Mouse (Mus musculus) heart, embryonic 14.5 days (tissue): ENCODE data around the gene Erf. TPM values are rescaled to one million over a fixed set of nuclear protein-coding genes. Genes with fewer than 3 reads are reported as not detected.

Experiments used
- ATAC-seq: fragments of 200-750 bp; cut with Nextera tagmentation; 2 replicates; pipeline ENCODE4 v1.8.0; 2017; ENCODE audit warnings: low read depth, moderate TSS enrichment; ENCODE audit not compliant: insufficient number of reproducible peaks, insufficient read depth, low FRiP score
- H3K27ac ChIP-seq, 2 experiments: fragments of 200-500 bp in 1 of 2; fragments of 300-500 bp in 1 of 2; sonication (generic) in 1 of 2; replicated peaks in 1 of 2; 2 replicates each; pipeline ENCODE4 v1.5.1; 2012 to 2014; ENCODE audit warnings: low read depth in 2 of 2, low read length in 2 of 2, control low read depth in 1 of 2, mild to moderate bottlenecking in 1 of 2, mixed read lengths in 1 of 2; ENCODE audit not compliant: control insufficient read depth in 1 of 2, insufficient read depth in 1 of 2
- H3K27me3 ChIP-seq: fragments of 300-500 bp; sonication (generic); 2 replicates; pipeline ENCODE4 v1.6.1; 2014; ENCODE audit warnings: mild to moderate bottlenecking, low read length, control low read depth; ENCODE audit not compliant: control insufficient read depth, insufficient read depth
- H3K36me3 ChIP-seq: fragments of 300-500 bp; sonication (generic); 2 replicates; pipeline ENCODE4 v1.6.1; 2014; ENCODE audit warnings: mild to moderate bottlenecking, control low read depth, low read length, mixed read lengths; ENCODE audit not compliant: control insufficient read depth, insufficient read depth
- H3K4me1 ChIP-seq, 2 experiments: fragments of 200-500 bp in 1 of 2; fragments of 300-500 bp in 1 of 2; sonication (generic) in 1 of 2; 2 replicates each; pipeline ENCODE4 v1.6.1; 2012 to 2014; ENCODE audit warnings: low read length in 2 of 2, control low read depth in 1 of 2, mixed read lengths in 1 of 2; ENCODE audit not compliant: control insufficient read depth in 2 of 2, insufficient read depth in 2 of 2
- H3K4me2 ChIP-seq: fragments of 300-500 bp; sonication (generic); 2 replicates; pipeline ENCODE4 v1.6.1; 2014; ENCODE audit warnings: mild to moderate bottlenecking, low read length
- H3K4me3 ChIP-seq, 2 experiments: fragments of 200-500 bp in 1 of 2; fragments of 300-500 bp in 1 of 2; sonication (generic) in 1 of 2; 2 replicates each; pipeline ENCODE4 v1.5.1; 2012 to 2014; ENCODE audit warnings: low read length in 2 of 2, mild to moderate bottlenecking in 2 of 2, control low read depth in 1 of 2, low read depth in 1 of 2, moderate library complexity in 1 of 2; ENCODE audit not compliant: control insufficient read depth in 1 of 2, insufficient read depth in 1 of 2
- H3K9ac ChIP-seq: fragments of 300-500 bp; sonication (generic); 2 replicates; pipeline ENCODE4 v1.6.1; 2014; ENCODE audit warnings: mild to moderate bottlenecking, low read length
- H3K9me3 ChIP-seq: fragments of 300-500 bp; sonication (generic); 2 replicates; pipeline ENCODE4 v1.6.1; 2016; ENCODE audit warnings: low read length, control low read depth; ENCODE audit not compliant: control insufficient read depth
- WGBS: fragments of 180-500 bp; shearing (Covaris S2); extraction: QIAGEN DNeasy Blood & Tissue Kit; methylation state at CpG from one replicate; pipeline ENCODE4 v1.1.7; 2014; 5-methylcytosine and 5-hydroxymethylcytosine counted together
- polyA plus RNA-seq: library from polyadenylated mRNA; unstranded; fragments of >200 nt; fragmentation: Nextera tagmentation; extraction: Ambion mirVana; gene quantifications from 2 replicates; pipeline ENCODE4 v1.2.1, GENCODE M21; 2014

Gene Erf
- polyA plus RNA-seq, 1 experiment from 2014 or later: 17.4 TPM

DNA sequence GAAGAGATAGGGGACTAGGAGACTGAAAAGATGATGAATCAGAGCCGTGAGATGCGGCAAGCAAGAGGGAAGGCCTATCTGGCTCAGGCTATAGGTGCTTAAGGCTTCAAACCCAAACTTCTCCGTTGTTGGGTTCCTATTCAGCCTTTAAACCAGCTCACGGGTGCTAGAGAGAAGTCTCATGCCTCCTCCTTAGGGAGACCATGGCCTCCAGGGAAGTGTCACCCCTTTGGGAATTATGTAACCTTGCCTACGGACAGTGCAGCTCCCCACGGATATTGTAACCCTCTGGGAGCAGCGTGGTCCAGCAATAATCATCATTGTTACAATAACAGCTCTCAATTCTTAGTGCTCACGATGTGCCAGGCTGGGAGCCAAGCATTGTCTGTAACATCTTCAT lies 1.3 kb upstream of the Erf start:
- no peaks in the 10 kb centered on the region for H3K27me3 ChIP-seq
- peak overlapping the region; percentile 43 to 100 for H3K4me3 ChIP-seq
- no peaks in the 10 kb centered on the region for H3K9me3 ChIP-seq
- H3K27ac ChIP-seq: peak overlapping the region; percentile 82 to 98
- H3K36me3 ChIP-seq: peaks cover 3% of the 10 kb centered on the region; the same call in 1 of the 2 replicates
- H3K9ac ChIP-seq: peak overlapping the region; percentile 99
- no peak for ATAC-seq
- peak overlapping the region; percentile 97 for H3K4me2 ChIP-seq
- WGBS: 27% methylated on average over 8 of the region's 8 CpGs
- H3K4me1 ChIP-seq: peaks cover 11 to 22% of the 10 kb centered on the region in 2 experiments

DNA sequence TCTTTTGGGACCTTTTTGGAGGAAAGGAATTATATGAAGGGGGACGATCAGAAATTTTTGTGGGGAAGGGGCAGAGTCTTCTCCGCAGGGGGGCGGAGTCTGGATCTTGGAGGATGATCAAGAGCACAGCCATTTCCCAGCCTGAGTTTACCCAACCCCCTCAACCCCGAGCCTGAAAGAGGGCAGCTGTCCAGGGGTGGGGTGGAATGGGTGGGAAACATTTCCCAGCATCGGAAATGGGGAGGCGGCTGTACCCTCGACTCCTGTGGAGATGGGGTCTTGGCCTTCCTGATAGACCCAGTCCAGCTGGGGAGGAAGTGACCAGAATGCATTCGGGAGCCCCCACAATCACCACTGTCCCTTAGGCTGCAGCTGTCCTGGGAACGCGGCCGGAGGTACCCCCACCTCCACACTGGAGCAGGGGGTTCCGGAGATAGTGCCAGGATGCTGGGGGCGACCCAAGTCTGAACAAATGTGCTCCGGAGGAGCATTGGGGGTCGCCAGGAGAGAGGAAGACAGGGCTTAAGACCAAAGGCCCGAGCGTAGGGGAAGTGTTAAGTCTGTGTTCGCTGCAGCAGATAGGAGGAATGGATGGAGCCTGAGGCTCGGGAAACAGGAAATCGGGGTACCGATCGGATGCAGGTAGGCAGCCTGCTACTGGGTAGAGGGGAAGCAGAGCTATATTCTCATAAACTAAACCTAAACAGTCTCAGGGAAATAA lies 670 bp upstream of the Erf start:
- Histone ChIP-seq H3K9me3 (no peaks in the 10 kb centered on the region), H3K36me3 (peaks cover 3% of the 10 kb centered on the region; the same call in 1 of the 2 replicates), H3K27me3 (no peaks in the 10 kb centered on the region), H3K9ac (peak overlapping the region; percentile 99), H3K27ac (peak overlapping the region; percentile 82 to 98), H3K4me3 (peak overlapping the region; percentile 43 to 100), H3K4me2 (peak overlapping the region; percentile 97), H3K4me1 (peaks cover 17 to 28% of the 10 kb centered on the region in 2 experiments)
- 4% methylated on average over 22 of the region's 22 CpGs for WGBS
- peak; percentile 19; the same call in 1 of the 2 replicates for ATAC-seq

DNA sequence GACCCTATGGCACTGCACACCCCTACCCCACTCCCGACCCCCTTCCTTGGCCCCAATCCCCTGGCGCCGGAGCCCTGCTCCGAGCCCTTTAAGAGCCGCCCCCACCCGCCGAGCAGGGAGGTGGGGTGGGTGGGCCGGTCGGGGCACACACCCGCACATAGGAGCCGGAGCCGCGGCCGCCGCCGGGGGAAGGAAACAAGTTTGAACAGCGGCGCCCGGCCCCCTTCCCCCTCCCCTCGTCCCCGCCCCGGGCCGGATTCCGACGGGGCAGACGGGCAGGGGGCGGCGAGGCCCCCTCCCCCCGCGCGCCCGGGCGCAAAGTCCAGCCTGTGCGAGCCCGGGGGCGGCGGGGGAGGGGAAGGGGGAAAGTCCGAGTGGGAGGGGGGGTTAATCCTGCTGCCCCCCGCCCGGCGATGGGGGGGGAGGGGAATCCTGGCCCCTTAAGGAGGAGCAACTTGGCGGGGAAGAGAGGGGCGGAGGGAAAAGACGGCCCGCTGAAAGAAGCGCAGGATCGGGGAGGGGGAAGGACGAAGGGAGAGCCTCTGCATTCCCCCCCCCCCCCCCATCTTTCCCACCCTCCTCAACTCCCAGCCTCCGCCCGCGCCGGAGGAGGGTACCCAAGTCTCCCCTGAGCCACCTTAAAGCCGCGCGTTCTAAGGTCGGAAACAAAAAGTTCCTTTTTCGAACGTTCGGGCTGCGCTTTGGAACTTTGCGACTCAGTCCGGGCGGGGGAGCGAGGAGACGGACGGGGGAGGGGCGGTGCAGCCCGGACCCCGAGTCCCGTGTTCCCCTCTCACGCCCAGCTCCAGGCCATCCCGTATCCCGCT lies 1.0 kb downstream of the Erf start:
- peak overlapping the region; percentile 99 for H3K9ac ChIP-seq
- peaks cover 19% of the 10 kb centered on the region for H3K36me3 ChIP-seq
- peaks cover 23 to 43% of the 10 kb centered on the region in 2 experiments for H3K4me1 ChIP-seq
- under 1% methylated on average over 37 of the region's 73 CpGs for WGBS
- peak overlapping the region; percentile 97 to 98 for H3K27ac ChIP-seq
- ATAC-seq: peak; percentile 51
- peak overlapping the region; percentile 87 to 100 for H3K4me3 ChIP-seq
- H3K4me2 ChIP-seq: peak overlapping the region; percentile 97
- no peaks in the 10 kb centered on the region for H3K9me3 ChIP-seq
- no peaks in the 10 kb centered on the region for H3K27me3 ChIP-seq

DNA sequence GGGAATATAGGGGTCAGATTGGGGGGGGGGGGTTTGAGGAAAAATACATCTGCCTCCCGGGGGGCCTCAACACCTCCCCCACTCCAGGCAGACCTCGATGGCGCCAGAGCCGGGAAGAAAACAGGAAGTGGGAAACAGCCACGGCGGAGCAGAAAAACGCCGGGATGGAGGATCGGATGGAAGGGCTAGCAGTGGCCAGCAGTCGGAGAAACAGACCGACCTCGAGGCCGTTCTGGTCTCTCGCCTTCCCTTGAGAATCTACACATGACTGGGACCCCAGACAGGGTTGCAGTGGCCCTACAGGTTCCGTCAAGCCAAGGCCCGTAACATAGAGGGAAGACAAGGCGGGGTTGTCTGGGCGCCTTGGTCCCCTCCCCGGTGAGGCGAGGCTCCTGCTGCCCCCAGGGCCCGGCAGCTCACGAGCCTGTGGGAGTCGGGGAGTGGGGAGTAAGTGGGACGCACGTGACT lies 1.7 kb downstream of the Erf start:
- peaks cover 26% of the 10 kb centered on the region for H3K36me3 ChIP-seq
- ATAC-seq: no peak; the same call in 1 of the 2 replicates
- H3K9me3 ChIP-seq: no peaks in the 10 kb centered on the region
- peak overlapping the region; percentile 97 for H3K4me2 ChIP-seq
- no peaks in the 10 kb centered on the region for H3K27me3 ChIP-seq
- 0% methylated on average over 24 of the region's 25 CpGs for WGBS
- H3K4me1 ChIP-seq: peaks cover 23 to 46% of the 10 kb centered on the region in 2 experiments
- peak overlapping the region; percentile 87 to 100 for H3K4me3 ChIP-seq
- H3K9ac ChIP-seq: peak overlapping the region; percentile 99
- peak overlapping the region; percentile 97 to 98 for H3K27ac ChIP-seq

DNA sequence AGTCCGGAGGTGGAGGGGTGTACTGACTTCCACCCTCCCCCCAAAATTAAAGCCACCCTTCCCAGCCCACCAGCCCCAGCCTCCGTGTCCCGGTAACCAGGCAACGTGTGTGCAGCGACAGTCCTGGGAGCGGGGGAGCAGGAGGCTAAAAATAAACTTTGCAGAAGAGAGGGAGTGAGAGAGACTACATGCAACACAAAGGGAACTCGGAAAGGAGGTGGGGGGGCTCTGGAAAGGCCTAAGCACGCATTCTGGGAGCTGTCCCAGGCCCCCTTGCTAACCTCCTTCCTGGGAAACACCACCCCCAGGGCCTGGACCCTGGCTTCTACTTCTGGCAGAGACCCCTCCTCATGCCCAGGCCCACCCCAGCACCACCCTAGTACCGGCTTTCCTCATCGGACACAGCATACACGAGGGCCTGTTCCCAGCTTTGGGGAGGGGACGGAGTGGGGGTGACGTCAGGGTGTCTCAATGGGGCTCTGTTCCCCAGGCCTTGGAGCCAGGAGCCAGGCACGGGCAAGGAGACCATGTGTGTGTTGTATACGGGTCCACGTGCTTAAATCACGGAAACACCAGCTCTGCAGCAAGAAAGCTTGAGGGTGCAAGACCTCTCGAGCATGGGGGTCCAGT lies 2.4 kb downstream of the Erf start:
- ATAC-seq: peak; percentile 7; the same call in 1 of the 2 replicates
- Histone ChIP-seq H3K4me3 (peak overlapping the region; percentile 87 to 100), H3K27me3 (no peaks in the 10 kb centered on the region), H3K9me3 (no peaks in the 10 kb centered on the region), H3K36me3 (peaks cover 33% of the 10 kb centered on the region), H3K4me2 (peak overlapping the region; percentile 97), H3K9ac (peak overlapping the region; percentile 99), H3K4me1 (peaks cover 23 to 46% of the 10 kb centered on the region in 2 experiments), H3K27ac (peak overlapping the region; percentile 97 to 98)
- under 1% methylated on average over 18 of the region's 18 CpGs for WGBS

DNA sequence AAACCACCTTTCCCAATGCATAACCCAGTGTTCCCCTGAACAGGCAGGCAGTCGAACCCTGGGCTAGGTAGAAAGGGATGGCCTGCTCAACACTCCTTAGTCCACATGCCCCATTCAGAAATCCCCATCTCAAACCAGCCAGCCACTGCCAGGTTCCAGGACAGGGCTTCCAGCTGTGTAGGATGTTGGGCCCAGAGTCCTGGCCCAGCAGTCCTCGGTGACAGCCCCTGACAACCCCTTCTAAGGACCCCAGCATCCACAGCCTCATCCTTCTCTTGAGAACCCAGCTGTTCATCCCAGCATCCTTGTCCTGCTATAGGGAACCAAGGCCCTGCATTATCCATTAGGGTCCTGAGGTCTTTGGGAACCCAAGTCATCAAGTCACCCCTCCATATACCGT lies 3.1 kb downstream of the Erf start:
- Histone ChIP-seq H3K9me3 (no peaks in the 10 kb centered on the region), H3K27me3 (no peaks in the 10 kb centered on the region), H3K36me3 (peaks cover 40% of the 10 kb centered on the region), H3K9ac (peak overlapping the region; percentile 99), H3K27ac (peak overlapping the region; percentile 97 to 98), H3K4me2 (peak overlapping the region; percentile 97), H3K4me3 (peak overlapping the region; percentile 87 to 100), H3K4me1 (peaks cover 23 to 46% of the 10 kb centered on the region in 2 experiments)
- ATAC-seq: no peak
- 10% methylated on average over 3 of the region's 3 CpGs for WGBS

DNA sequence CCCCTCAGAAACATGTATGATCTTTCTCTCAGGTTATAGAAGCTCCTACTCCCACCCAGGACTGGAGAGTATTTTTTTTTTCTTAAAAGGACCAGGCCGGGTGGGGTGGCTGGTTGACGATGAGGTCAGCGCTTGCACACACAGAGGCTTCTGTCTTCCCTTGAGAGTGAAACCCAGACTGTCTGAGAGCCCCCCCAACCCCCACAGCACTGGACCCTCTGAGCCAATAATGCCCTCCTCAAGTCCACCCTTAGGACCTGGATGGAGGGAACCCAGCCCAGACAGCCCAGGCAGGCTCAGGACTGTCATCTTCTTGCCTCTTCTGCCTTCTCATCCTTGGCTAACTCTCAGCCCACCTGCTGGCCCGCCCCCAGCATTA lies 3.8 kb downstream of the Erf start:
- Histone ChIP-seq H3K4me1 (peaks cover 23 to 46% of the 10 kb centered on the region in 2 experiments), H3K9me3 (no peaks in the 10 kb centered on the region), H3K27me3 (no peaks in the 10 kb centered on the region), H3K4me2 (peak overlapping the region; percentile 97), H3K4me3 (peak overlapping the region; percentile 24 to 100), H3K36me3 (peaks cover 46% of the 10 kb centered on the region), H3K9ac (peak overlapping the region; percentile 99), H3K27ac (peak overlapping the region; percentile 82 to 98)
- no peak for ATAC-seq
- WGBS: 36% methylated on average over 4 of the region's 4 CpGs
